Mouse (Mus musculus) liver, adult 2 months (tissue): ENCODE data around the gene Ppp1r3a. TPM values are rescaled to one million over a fixed set of nuclear protein-coding genes. Genes with fewer than 3 reads are reported as not detected.

Experiments used
- DNase-seq: peaks from one replicate; pipeline ENCODE4 v3.0.0-alpha.2; 2011; ENCODE audit warnings: low read depth, low spot score; ENCODE audit errors: extremely low read depth
- H3K27ac ChIP-seq: fragments of 200-500 bp; replicated peaks from 2 replicates; pipeline ENCODE4 v1.5.1; 2012; ENCODE audit warnings: low read depth, mild to moderate bottlenecking, control low read depth, inconsistent platforms, low read length; ENCODE audit not compliant: insufficient read depth
- H3K27me3 ChIP-seq: fragments of 200-500 bp; 2 replicates; pipeline ENCODE4 v1.6.1; 2012; ENCODE audit warnings: mild to moderate bottlenecking, moderate library complexity, low read length, inconsistent platforms; ENCODE audit not compliant: control insufficient read depth, insufficient read depth
- H3K36me3 ChIP-seq: fragments of 200-500 bp; 2 replicates; pipeline ENCODE4 v1.6.1; 2012; ENCODE audit warnings: low read length, inconsistent platforms; ENCODE audit not compliant: control insufficient read depth, insufficient read depth
- H3K4me1 ChIP-seq: fragments of 200-500 bp; 2 replicates; pipeline ENCODE4 v1.6.1; 2011; ENCODE audit warnings: low read length; ENCODE audit not compliant: control insufficient read depth, insufficient read depth
- H3K4me3 ChIP-seq: fragments of 200-500 bp; 2 replicates; pipeline ENCODE4 v1.5.1; 2011; ENCODE audit warnings: low read depth, mild to moderate bottlenecking, control low read depth, low read length, moderate library complexity; ENCODE audit not compliant: insufficient read depth
- H3K79me2 ChIP-seq: fragments of 200-500 bp; 2 replicates; pipeline ENCODE4 v1.6.1; 2012; ENCODE audit warnings: inconsistent platforms, mild to moderate bottlenecking, low read length, moderate library complexity; ENCODE audit not compliant: control insufficient read depth, insufficient read depth
- H3K9ac ChIP-seq: fragments of 200-500 bp; 2 replicates; pipeline ENCODE4 v1.6.1; 2012; ENCODE audit warnings: low read depth, mild to moderate bottlenecking, control low read depth, inconsistent platforms, low read length
- CTCF ChIP-seq: fragments of 200-500 bp; IDR thresholded peaks from 2 replicates; pipeline ENCODE4 v1.5.1; 2011; ENCODE audit warnings: low read depth, low read length, control low read depth
- POLR2A ChIP-seq: fragments of 200-500 bp; IDR thresholded peaks from 2 replicates; pipeline ENCODE4 v1.6.1; 2011; ENCODE audit warnings: low read length, control low read depth; ENCODE audit not compliant: insufficient read depth; ENCODE audit errors: extremely low read depth
- WGBS: fragments of 180-500 bp; shearing (Covaris S2); methylation state at CpG from one replicate; pipeline ENCODE4 v1.1.7; 2018; 5-methylcytosine and 5-hydroxymethylcytosine counted together
- polyA plus RNA-seq: library from polyadenylated mRNA; depleted of rRNA; stranded (reverse); fragments of >200 nt; gene quantifications from 2 replicates; pipeline ENCODE4 v1.2.3, GENCODE M21; 2012; rRNA removed
- total RNA-seq: library from RNA; depleted of rRNA; stranded (reverse); fragments of >200 nt; gene quantifications from 2 replicates; pipeline ENCODE4 v1.2.3, GENCODE M21; 2014; rRNA removed

The Ppp1r3a gene
- under 0.01 and 0.18 TPM in 2 replicates for total RNA-seq
- not detected in 2 replicates for polyA plus RNA-seq

DNA sequence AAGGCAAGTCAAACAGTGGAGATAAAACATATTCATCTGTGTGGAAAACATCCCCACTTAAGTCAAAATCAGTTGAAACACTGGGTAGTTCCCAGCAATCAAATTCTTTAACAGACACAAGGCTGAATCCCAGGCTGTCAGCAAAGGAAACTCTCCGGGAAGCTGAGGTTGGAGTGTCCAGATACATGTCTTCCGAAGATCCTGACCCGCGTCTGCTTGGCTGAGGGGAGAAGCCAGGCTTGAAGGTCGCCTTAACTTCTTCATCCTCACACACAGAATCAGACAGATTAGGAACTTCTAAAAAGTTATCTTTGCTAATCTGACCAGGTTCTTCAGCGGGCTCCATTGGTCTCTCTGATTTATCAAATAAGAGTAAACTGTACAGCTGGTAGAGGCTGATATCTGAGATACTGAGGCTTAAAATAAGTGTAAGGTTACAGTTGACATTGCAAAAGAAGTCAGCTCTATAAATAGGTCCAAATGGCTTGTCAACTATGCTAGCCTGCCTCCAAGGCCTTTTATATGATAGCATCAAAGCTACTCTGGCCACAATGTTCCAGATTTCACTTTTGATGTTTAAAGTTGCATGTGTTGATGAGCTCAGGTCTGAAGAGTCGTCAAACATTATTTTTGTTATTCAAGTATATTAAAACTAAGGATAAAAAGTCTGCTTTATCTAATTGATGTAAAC lies at the start of gene Ppp1r3a:
Gene Ppp1r3a, minus strand, starts transcription at position 374 of the 691 bp plus-strand sequence.
- no peak within 1 kb of the TSS for H3K9ac ChIP-seq
- H3K27ac ChIP-seq: no peak within 1 kb of the TSS
- TF ChIP-seq POLR2A (no peak), CTCF (no peak)
- H3K79me2 ChIP-seq: no peaks in the 10 kb centered on the region
- H3K27me3 ChIP-seq: no peaks in the 10 kb centered on the region
- H3K4me1 ChIP-seq: no peaks in the 10 kb centered on the region
- H3K4me3 ChIP-seq: no peak within 1 kb of the TSS
- no peaks in the 10 kb centered on the region for H3K36me3 ChIP-seq
- no peak for DNase-seq
- WGBS: 79% methylated on average over 7 of the region's 7 CpGs

DNA sequence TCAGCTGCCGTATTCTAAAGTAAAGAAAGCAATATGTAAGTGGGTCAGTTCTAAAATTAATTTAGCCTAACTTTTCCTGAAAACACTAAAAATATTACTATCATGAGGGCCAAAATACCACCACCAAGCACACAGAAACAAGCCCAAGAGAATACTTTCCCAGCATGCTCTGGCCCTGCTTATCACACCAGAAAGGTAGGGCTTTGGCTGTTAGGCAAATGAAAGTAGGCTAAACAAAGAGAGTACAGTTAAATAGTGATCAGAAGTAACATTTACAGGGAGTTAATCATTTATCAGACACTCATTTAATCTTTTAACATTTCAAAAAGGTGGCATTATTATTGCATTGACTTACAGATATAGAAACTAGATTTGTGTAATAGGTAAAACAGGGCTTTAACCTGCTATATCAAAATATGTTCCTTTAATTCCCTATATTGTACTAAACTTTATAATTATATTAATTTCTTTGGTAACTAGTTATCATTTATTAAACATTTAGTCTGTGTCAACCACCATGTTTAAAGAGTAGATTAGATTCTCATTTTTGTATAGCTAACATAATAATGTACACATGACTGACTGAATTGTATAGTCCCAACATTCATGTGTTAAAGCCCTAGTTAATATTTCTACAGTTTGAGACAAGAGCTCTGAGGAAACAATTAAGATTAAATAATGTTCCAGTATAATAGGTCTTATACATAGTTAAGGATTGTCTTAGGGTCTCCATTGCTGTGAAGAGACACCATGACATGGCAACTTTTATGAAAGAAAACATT lies 32.3 kb upstream of the Ppp1r3a start:
- Histone ChIP-seq H3K4me3 (no peak overlapping the region), H3K36me3 (no peaks in the 10 kb centered on the region), H3K9ac (no peak overlapping the region), H3K27ac (no peak overlapping the region), H3K27me3 (no peaks in the 10 kb centered on the region), H3K79me2 (no peaks in the 10 kb centered on the region), H3K4me1 (no peaks in the 10 kb centered on the region; the same call in 1 of the 2 replicates)
- TF ChIP-seq CTCF: no peak
- TF ChIP-seq POLR2A: no peak
- WGBS: 75% methylated on average over 1 of the region's 1 CpGs
- DNase-seq: peak; percentile 88

DNA sequence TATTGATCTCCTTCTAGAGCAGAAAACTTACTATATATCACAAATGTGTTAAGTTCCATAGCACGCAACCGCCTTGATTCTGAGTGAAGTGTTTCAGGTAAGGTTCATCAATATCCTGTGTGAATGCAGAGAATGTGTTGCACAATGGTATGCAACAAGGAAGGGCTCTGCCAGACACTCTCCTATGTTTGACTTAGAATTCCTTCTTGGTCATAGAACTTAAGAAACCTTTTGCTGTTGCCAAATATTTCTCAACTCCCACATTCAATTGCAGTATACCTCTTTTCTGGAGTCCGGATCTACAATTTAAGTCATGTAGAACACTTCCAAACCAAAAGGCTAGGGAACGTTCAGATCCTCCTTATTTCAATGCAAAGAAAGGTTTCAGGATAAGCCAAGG lies 22.8 kb upstream of the Ppp1r3a start:
- Histone ChIP-seq H3K9ac (no peak overlapping the region), H3K79me2 (no peaks in the 10 kb centered on the region), H3K4me3 (no peak overlapping the region), H3K27me3 (no peaks in the 10 kb centered on the region), H3K36me3 (no peaks in the 10 kb centered on the region), H3K4me1 (peaks cover 5% of the 10 kb centered on the region; the same call in 1 of the 2 replicates), H3K27ac (no peak overlapping the region)
- WGBS: 40% methylated on average over 4 of the region's 4 CpGs
- peak; percentile 90 for DNase-seq
- no peak for TF ChIP-seq POLR2A
- no peak for TF ChIP-seq CTCF

DNA sequence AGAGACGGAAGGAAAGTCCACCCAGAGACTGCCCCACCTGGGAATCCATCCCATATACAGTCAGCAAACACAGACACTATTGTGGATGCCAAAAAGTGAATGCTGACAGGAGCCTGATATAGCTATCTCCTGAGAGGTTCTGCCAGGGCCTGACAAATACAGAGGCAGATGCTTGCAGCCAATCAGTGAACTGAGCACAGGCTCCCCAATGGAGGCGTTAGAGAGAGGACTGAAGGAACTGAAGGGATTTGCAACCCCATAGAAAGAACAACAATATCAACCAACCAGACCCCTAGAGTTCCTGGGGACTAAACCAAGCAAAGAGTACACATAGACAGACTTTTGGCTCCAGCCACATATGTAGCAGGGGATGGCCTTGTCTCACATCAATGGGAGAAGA lies 16.6 kb upstream of the Ppp1r3a start:
- no peak for DNase-seq
- no peak overlapping the region for H3K4me3 ChIP-seq
- peaks cover 2% of the 10 kb centered on the region; the same call in 1 of the 2 replicates for H3K4me1 ChIP-seq
- H3K36me3 ChIP-seq: no peaks in the 10 kb centered on the region
- no peak for TF ChIP-seq POLR2A
- no peak for TF ChIP-seq CTCF
- no peak overlapping the region for H3K9ac ChIP-seq
- no peak overlapping the region for H3K27ac ChIP-seq
- 66% methylated on average over 2 of the region's 2 CpGs for WGBS
- no peaks in the 10 kb centered on the region for H3K79me2 ChIP-seq
- no peaks in the 10 kb centered on the region for H3K27me3 ChIP-seq

DNA sequence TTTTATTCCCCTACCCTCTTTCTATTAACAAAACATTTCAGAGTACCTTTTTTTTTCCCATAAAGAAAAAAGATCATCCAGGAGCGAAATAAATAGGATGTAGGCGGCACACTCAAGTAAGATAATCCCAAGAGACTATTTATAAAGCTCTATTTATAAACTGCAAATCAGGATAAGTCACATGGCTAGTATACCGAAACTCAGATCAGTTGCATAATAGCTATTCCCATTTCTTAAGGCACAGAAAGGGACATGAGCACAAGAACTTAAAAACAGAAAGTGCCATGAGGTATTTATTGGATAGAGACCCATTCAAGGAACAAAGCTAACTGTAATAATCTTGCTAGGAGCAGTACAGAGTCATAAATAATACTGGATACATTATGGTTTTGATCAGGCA lies 2.4 kb upstream of the Ppp1r3a start:
- WGBS: 68% methylated on average over 3 of the region's 3 CpGs
- no peak overlapping the region for H3K4me3 ChIP-seq
- DNase-seq: no peak
- no peaks in the 10 kb centered on the region for H3K27me3 ChIP-seq
- no peaks in the 10 kb centered on the region for H3K4me1 ChIP-seq
- TF ChIP-seq POLR2A (no peak), CTCF (no peak)
- no peaks in the 10 kb centered on the region for H3K36me3 ChIP-seq
- no peak overlapping the region for H3K27ac ChIP-seq
- H3K9ac ChIP-seq: no peak overlapping the region
- H3K79me2 ChIP-seq: no peaks in the 10 kb centered on the region

DNA sequence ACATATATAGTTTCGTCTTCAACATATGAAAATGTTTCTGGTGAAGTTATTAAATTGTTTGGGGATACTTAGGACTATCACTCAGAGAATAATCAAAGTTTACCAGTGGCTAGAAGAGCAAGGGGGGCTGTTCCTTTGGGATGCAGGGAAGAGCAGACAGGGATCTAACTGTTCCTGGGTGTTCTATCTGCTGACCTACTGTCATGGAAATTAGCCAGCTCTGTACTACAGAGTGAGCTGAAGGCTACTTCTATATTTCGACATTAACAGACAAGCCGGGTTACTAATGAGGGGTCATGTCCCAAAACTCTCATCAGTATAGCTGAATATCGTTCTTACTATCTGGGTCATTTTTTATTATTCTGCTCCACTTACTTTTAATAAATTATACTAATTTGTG lies 1.6 kb downstream of the Ppp1r3a start:
- Histone ChIP-seq H3K27me3 (no peaks in the 10 kb centered on the region), H3K4me1 (no peaks in the 10 kb centered on the region), H3K79me2 (no peaks in the 10 kb centered on the region), H3K27ac (no peak overlapping the region), H3K36me3 (no peaks in the 10 kb centered on the region), H3K9ac (no peak overlapping the region), H3K4me3 (no peak overlapping the region)
- 76% methylated on average over 4 of the region's 4 CpGs for WGBS
- no peak for TF ChIP-seq POLR2A
- no peak for TF ChIP-seq CTCF
- no peak for DNase-seq
